Mouse (Mus musculus): ENCODE data around the gene Cul7. TPM values are rescaled to one million over a fixed set of nuclear protein-coding genes. Genes with fewer than 3 reads are reported as not detected.

Gene Cul7
- polyA plus RNA-seq, 1 experiment from 2014 or later: 34.3 TPM

- Histone ChIP-seq H3K4me1 (ENCODE audit: control insufficient read depth in 2 of 2, insufficient read depth in 2 of 2, low read length in 2 of 2) (peaks cover 14 to 31% of the 10 kb centered on the region in 2 experiments), H3K27me3 (ENCODE audit: control insufficient read depth, insufficient read depth, low read length) (no peaks in the 10 kb centered on the region), H3K9me3 (ENCODE audit: control insufficient read depth, low read length) (no peaks in the 10 kb centered on the region), H3K36me3 (ENCODE audit: control insufficient read depth, insufficient read depth, low read length) (peaks cover 60% of the 10 kb centered on the region), H3K9ac (ENCODE audit: low read length) (peak overlapping the region; percentile 77), H3K27ac (replicated peaks in 1 of 2; ENCODE audit: control insufficient read depth in 1 of 2, insufficient read depth in 1 of 2, low read depth in 2 of 2, low read length in 2 of 2) (peak overlapping the region; percentile 40 to 69; a peak in 3 of 4 replicates), H3K4me2 (ENCODE audit: low read length) (peak overlapping the region; percentile 94), H3K4me3 (ENCODE audit: control insufficient read depth in 1 of 2, insufficient read depth in 1 of 2, low read depth in 1 of 2, low read length in 2 of 2) (peak overlapping the region; percentile 66 to 78)
- no peak for ATAC-seq (ENCODE audit: insufficient number of reproducible peaks, insufficient read depth, low FRiP score, low read depth)
- WGBS: 27% methylated on average over 12 of the region's 12 CpGs
Observed at GRCm38 (mm10) chr17:46681466-46682118, 31.5 kb downstream of the Cul7 start.

GRCm38 (mm10) chr17:46682654-46683389 is 32.7 kb downstream of the Cul7 start:
- WGBS: 88% methylated on average over 16 of the region's 16 CpGs
- no peak overlapping the region for H3K4me2 ChIP-seq (ENCODE audit: low read length)
- H3K9ac ChIP-seq (ENCODE audit: low read length): no peak overlapping the region
- no peaks in the 10 kb centered on the region for H3K9me3 ChIP-seq (ENCODE audit: control insufficient read depth, low read length)
- H3K4me3 ChIP-seq (ENCODE audit: control insufficient read depth in 1 of 2, insufficient read depth in 1 of 2, low read depth in 1 of 2, low read length in 2 of 2): no peak overlapping the region
- H3K27me3 ChIP-seq (ENCODE audit: control insufficient read depth, insufficient read depth, low read length): no peaks in the 10 kb centered on the region
- H3K4me1 ChIP-seq (ENCODE audit: control insufficient read depth in 2 of 2, insufficient read depth in 2 of 2, low read length in 2 of 2): peaks cover 14 to 31% of the 10 kb centered on the region in 2 experiments
- H3K36me3 ChIP-seq (ENCODE audit: control insufficient read depth, insufficient read depth, low read length): peaks cover 58% of the 10 kb centered on the region
- no peak overlapping the region for H3K27ac ChIP-seq (replicated peaks in 1 of 2; ENCODE audit: control insufficient read depth in 1 of 2, insufficient read depth in 1 of 2, low read depth in 2 of 2, low read length in 2 of 2)
- ATAC-seq (ENCODE audit: insufficient number of reproducible peaks, insufficient read depth, low FRiP score, low read depth): no peak

- no peak for ATAC-seq (ENCODE audit: insufficient number of reproducible peaks, insufficient read depth, low FRiP score, low read depth)
- Histone ChIP-seq H3K36me3 (ENCODE audit: control insufficient read depth, insufficient read depth, low read length) (peaks cover 60% of the 10 kb centered on the region), H3K9ac (ENCODE audit: low read length) (no peak overlapping the region), H3K27ac (replicated peaks in 1 of 2; ENCODE audit: control insufficient read depth in 1 of 2, insufficient read depth in 1 of 2, low read depth in 2 of 2, low read length in 2 of 2) (no peak overlapping the region), H3K4me3 (ENCODE audit: control insufficient read depth in 1 of 2, insufficient read depth in 1 of 2, low read depth in 1 of 2, low read length in 2 of 2) (no peak overlapping the region), H3K4me2 (ENCODE audit: low read length) (no peak overlapping the region), H3K27me3 (ENCODE audit: control insufficient read depth, insufficient read depth, low read length) (no peaks in the 10 kb centered on the region), H3K4me1 (ENCODE audit: control insufficient read depth in 2 of 2, insufficient read depth in 2 of 2, low read length in 2 of 2) (peaks cover 3 to 12% of the 10 kb centered on the region in 2 experiments; a peak in 3 of 4 replicates), H3K9me3 (ENCODE audit: control insufficient read depth, low read length) (no peaks in the 10 kb centered on the region)
- WGBS: 90% methylated on average over 6 of the region's 6 CpGs
Observed at GRCm38 (mm10) chr17:46685913-46686312, 35.8 kb downstream of the Cul7 start.

- H3K4me1 ChIP-seq (ENCODE audit: control insufficient read depth in 2 of 2, insufficient read depth in 2 of 2, low read length in 2 of 2): no peaks in the 10 kb centered on the region
- no peak for ATAC-seq (ENCODE audit: insufficient number of reproducible peaks, insufficient read depth, low FRiP score, low read depth)
- peaks cover 43% of the 10 kb centered on the region for H3K36me3 ChIP-seq (ENCODE audit: control insufficient read depth, insufficient read depth, low read length)
- 71% methylated on average over 12 of the region's 12 CpGs for WGBS
- no peak overlapping the region for H3K9ac ChIP-seq (ENCODE audit: low read length)
- no peaks in the 10 kb centered on the region for H3K27me3 ChIP-seq (ENCODE audit: control insufficient read depth, insufficient read depth, low read length)
- no peak overlapping the region for H3K27ac ChIP-seq (replicated peaks in 1 of 2; ENCODE audit: control insufficient read depth in 1 of 2, insufficient read depth in 1 of 2, low read depth in 2 of 2, low read length in 2 of 2)
- H3K9me3 ChIP-seq (ENCODE audit: control insufficient read depth, low read length): no peaks in the 10 kb centered on the region
- no peak overlapping the region for H3K4me3 ChIP-seq (ENCODE audit: control insufficient read depth in 1 of 2, insufficient read depth in 1 of 2, low read depth in 1 of 2, low read length in 2 of 2)
- no peak overlapping the region for H3K4me2 ChIP-seq (ENCODE audit: low read length)
Observed at GRCm38 (mm10) chr17:46690665-46691064, 40.5 kb downstream of the Cul7 start.

GRCm38 (mm10) chr17:46691390-46691789 is 41.3 kb downstream of the Cul7 start:
- no peak for ATAC-seq (ENCODE audit: insufficient number of reproducible peaks, insufficient read depth, low FRiP score, low read depth)
- H3K4me1 ChIP-seq (ENCODE audit: control insufficient read depth in 2 of 2, insufficient read depth in 2 of 2, low read length in 2 of 2): no peaks in the 10 kb centered on the region
- no peak overlapping the region for H3K27ac ChIP-seq (replicated peaks in 1 of 2; ENCODE audit: control insufficient read depth in 1 of 2, insufficient read depth in 1 of 2, low read depth in 2 of 2, low read length in 2 of 2)
- WGBS: 90% methylated on average over 2 of the region's 2 CpGs
- H3K36me3 ChIP-seq (ENCODE audit: control insufficient read depth, insufficient read depth, low read length): peaks cover 36% of the 10 kb centered on the region
- no peak overlapping the region for H3K4me2 ChIP-seq (ENCODE audit: low read length)
- no peaks in the 10 kb centered on the region for H3K27me3 ChIP-seq (ENCODE audit: control insufficient read depth, insufficient read depth, low read length)
- no peaks in the 10 kb centered on the region for H3K9me3 ChIP-seq (ENCODE audit: control insufficient read depth, low read length)
- no peak overlapping the region for H3K9ac ChIP-seq (ENCODE audit: low read length)
- no peak overlapping the region for H3K4me3 ChIP-seq (ENCODE audit: control insufficient read depth in 1 of 2, insufficient read depth in 1 of 2, low read depth in 1 of 2, low read length in 2 of 2)

GRCm38 (mm10) chr17:46694517-46695063 is 44.5 kb downstream of the Cul7 start:
- H3K27ac ChIP-seq (replicated peaks in 1 of 2; ENCODE audit: control insufficient read depth in 1 of 2, insufficient read depth in 1 of 2, low read depth in 2 of 2, low read length in 2 of 2): no peak overlapping the region
- no peaks in the 10 kb centered on the region for H3K4me1 ChIP-seq (ENCODE audit: control insufficient read depth in 2 of 2, insufficient read depth in 2 of 2, low read length in 2 of 2)
- H3K4me2 ChIP-seq (ENCODE audit: low read length): no peak overlapping the region
- H3K36me3 ChIP-seq (ENCODE audit: control insufficient read depth, insufficient read depth, low read length): peaks cover 36% of the 10 kb centered on the region
- H3K9ac ChIP-seq (ENCODE audit: low read length): no peak overlapping the region
- WGBS: 83% methylated on average over 1 of the region's 1 CpGs
- no peak for ATAC-seq (ENCODE audit: insufficient number of reproducible peaks, insufficient read depth, low FRiP score, low read depth)
- no peaks in the 10 kb centered on the region for H3K9me3 ChIP-seq (ENCODE audit: control insufficient read depth, low read length)
- no peak overlapping the region for H3K4me3 ChIP-seq (ENCODE audit: control insufficient read depth in 1 of 2, insufficient read depth in 1 of 2, low read depth in 1 of 2, low read length in 2 of 2)
- no peaks in the 10 kb centered on the region for H3K27me3 ChIP-seq (ENCODE audit: control insufficient read depth, insufficient read depth, low read length)

- Histone ChIP-seq H3K4me1 (ENCODE audit: control insufficient read depth in 2 of 2, insufficient read depth in 2 of 2, low read length in 2 of 2) (peaks cover 6 to 10% of the 10 kb centered on the region in 2 experiments), H3K36me3 (ENCODE audit: control insufficient read depth, insufficient read depth, low read length) (peaks cover 28% of the 10 kb centered on the region), H3K9me3 (ENCODE audit: control insufficient read depth, low read length) (no peaks in the 10 kb centered on the region), H3K9ac (ENCODE audit: low read length) (no peak overlapping the region), H3K27me3 (ENCODE audit: control insufficient read depth, insufficient read depth, low read length) (no peaks in the 10 kb centered on the region), H3K4me3 (ENCODE audit: control insufficient read depth in 1 of 2, insufficient read depth in 1 of 2, low read depth in 1 of 2, low read length in 2 of 2) (no peak overlapping the region), H3K27ac (replicated peaks in 1 of 2; ENCODE audit: control insufficient read depth in 1 of 2, insufficient read depth in 1 of 2, low read depth in 2 of 2, low read length in 2 of 2) (no peak overlapping the region), H3K4me2 (ENCODE audit: low read length) (no peak overlapping the region)
- 0 out of 2 replicates have a peak, but pooled peaks have one; percentile 16 for ATAC-seq (ENCODE audit: insufficient number of reproducible peaks, insufficient read depth, low FRiP score, low read depth)
- WGBS: 81% methylated on average over 6 of the region's 6 CpGs
Observed at GRCm38 (mm10) chr17:46698515-46698914, 48.4 kb downstream of the Cul7 start.

Measured in heart, embryonic 14.5 days (tissue).